Mouse (Mus musculus): ENCODE measurements around the gene Chdh.
A peak's percentile ranks its signal among the peaks of the same experiment; 100 is the strongest.

Gene Chdh

GRCm38 (mm10) chr14:30056031-30056766, 47.4 kb downstream of the Chdh start:
- DNase-seq (ENCODE audit: low spot score) = peak; percentile 17

DNA sequence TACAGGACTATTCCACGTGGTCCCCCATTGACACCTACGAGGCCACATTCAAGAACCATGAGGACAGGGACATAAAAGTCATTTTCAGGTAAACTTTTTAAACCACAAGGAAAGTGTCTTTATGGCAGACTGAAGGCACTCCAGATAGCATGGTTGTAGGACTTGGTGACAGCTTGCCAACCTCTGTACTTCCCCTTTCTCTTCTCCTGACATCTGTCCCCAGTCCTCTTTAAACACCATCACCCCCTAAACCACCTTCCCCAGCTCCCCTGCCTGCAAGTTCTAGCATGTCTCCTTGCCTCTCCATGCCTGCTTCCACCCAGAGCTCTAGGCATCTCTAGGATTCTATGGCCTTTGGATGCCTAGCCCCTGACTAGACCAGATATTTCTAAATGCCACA, 56.0 kb downstream of the Chdh start:
- DNase-seq (ENCODE audit: low spot score) = no peak

GRCm38 (mm10) chr14:30066752-30067151, 57.9 kb downstream of the Chdh start:
- DNase-seq (ENCODE audit: low spot score) = no peak

GRCm38 (mm10) chr14:30068566-30068965, 59.7 kb downstream of the Chdh start:
- no peak for DNase-seq (ENCODE audit: low spot score)

GRCm38 (mm10) chr14:30075268-30075887, 66.6 kb downstream of the Chdh start:
- DNase-seq (ENCODE audit: low spot score) = no peak

DNA sequence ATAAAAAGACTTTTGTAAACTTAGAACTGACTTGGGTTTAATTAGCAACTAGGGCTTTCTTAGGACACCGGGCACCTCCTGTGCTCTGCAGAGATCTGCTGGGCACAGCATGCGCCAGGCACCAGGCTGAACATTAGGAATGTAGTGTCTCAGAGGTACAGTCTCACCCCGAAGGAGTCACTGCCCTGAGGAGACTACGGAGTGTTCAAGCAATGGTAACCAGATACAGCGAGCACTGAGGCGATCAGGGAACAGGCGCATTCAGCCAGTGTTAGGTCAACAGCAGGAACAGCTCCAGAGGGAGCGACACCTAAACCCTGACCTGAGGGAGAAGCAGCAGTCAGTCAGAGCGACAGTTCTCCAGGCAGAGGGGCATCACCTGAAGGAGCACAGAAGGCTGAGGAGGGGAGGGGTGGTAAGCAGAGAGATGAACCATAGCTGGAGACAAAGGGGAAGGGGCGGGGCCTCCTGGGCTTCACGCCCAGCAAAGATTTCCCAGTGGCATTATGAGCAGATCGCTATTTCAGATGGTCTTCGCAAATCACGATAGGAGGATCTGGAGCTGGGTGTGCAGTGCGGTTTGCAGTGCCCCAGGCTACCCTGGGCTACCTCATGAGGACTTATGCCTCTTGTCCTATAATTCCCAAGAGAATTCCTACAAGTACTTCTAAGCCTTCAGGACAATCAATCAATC, 69.4 kb downstream of the Chdh start:
- no peak for DNase-seq (ENCODE audit: low spot score)

GRCm38 (mm10) chr14:30079729-30080128, 70.9 kb downstream of the Chdh start:
- DNase-seq (ENCODE audit: low spot score) = no peak

Measured in layer of hippocampus, adult 9-10 months (tissue).